Mouse (Mus musculus): Measurements from ENCODE around the gene Olfr996.

DNA sequence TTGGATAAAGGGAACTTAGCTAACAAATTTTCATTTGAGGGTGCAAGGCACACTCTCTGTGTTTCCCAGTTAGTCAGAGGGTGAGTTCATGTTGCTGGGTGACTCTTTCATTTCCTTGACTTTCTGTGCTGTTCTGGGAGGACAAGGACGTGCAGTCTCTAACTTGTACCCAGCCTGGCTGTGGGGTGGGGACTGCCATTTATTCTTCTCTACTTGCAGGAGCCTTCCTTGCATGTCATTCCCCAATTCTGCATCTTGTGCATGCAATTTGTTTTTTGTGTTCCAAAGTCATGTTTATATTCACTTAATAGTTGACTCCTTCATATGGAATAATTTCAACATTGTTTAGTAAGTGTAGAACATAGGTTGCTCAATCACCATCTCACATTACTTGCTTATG is 24.2 kb upstream of the Olfr996 start:
- TF ChIP-seq CTCF (conservative IDR thresholded peaks at IDR 0.05; ENCODE audit: low read length) (no peak), POU5F1 (IDR thresholded peaks at IDR 0.05; ENCODE audit: borderline replicate concordance, low read length) (no peak), NANOG (IDR thresholded peaks at IDR 0.05; ENCODE audit: borderline replicate concordance, low read length) (no peak)
